Mouse (Mus musculus): Measurements from ENCODE around the gene Mettl16. TPM values are rescaled to one million over a fixed set of nuclear protein-coding genes. Genes with fewer than 3 reads are reported as not detected.

The Mettl16 gene
- total and polyA plus RNA-seq, 2 experiments from 2014 or later = 16.6 to 28.7 TPM

DNA sequence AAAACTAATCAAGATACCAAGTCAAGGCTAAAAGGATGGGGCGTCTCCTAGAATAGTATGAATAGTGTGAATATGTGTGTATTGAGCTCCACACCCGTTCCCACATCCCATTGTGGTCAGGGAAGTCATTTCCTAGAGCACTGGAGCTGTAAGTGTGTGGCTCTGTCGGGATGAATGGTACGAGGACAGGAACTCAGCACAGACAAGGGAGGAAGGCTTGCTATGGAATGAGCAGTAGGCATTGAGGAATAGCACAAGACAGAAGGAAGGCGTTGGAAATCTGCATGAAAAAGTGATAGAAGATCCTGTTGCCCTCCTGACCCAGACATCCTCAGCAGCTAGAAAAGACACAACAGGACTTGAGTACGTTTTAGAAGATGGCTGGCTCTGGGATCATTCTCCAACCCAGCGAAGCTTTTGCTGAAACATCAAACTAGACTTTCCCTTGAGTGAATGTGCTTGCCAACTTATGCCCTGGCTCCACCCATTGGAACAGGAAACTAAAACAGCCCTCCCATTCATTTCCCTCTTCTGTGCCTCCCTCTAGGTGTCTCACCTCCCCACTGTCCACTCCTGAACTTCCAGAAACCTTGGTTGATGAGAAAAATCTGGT is 57.3 kb downstream of the Mettl16 start:
- H3K36me3 ChIP-seq (ENCODE audit: insufficient read depth, low read length) = peaks cover 4% of the 10 kb centered on the region
- no peak overlapping the region for H3K9ac ChIP-seq (replicated peaks; ENCODE audit: low read length, poor library complexity, severe bottlenecking)
- H3K4me1 ChIP-seq (ENCODE audit: insufficient read depth, low read length) = 0 out of 2 replicates have a peak, but pooled peaks cover under 1% of the 10 kb centered on the region
- no peak for DNase-seq (ENCODE audit: low spot score)
- no peak overlapping the region for H3K4me2 ChIP-seq (ENCODE audit: low read depth, low read length, poor library complexity, severe bottlenecking)
- ATAC-seq (ENCODE audit: low FRiP score) = no peak
- no peak overlapping the region for H3K4me3 ChIP-seq (ENCODE audit: low read depth, low read length)
- no peak overlapping the region for H3K27ac ChIP-seq (ENCODE audit: low read depth, low read length)
- no peaks in the 10 kb centered on the region for H3K27me3 ChIP-seq (ENCODE audit: insufficient read depth, low read length)
- no peak for TF ChIP-seq CTCF (IDR thresholded peaks at IDR 0.05)
- H3K9me3 ChIP-seq (ENCODE audit: low read length) = no peaks in the 10 kb centered on the region
- 76% methylated on average over 7 of the region's 7 CpGs for WGBS

DNA sequence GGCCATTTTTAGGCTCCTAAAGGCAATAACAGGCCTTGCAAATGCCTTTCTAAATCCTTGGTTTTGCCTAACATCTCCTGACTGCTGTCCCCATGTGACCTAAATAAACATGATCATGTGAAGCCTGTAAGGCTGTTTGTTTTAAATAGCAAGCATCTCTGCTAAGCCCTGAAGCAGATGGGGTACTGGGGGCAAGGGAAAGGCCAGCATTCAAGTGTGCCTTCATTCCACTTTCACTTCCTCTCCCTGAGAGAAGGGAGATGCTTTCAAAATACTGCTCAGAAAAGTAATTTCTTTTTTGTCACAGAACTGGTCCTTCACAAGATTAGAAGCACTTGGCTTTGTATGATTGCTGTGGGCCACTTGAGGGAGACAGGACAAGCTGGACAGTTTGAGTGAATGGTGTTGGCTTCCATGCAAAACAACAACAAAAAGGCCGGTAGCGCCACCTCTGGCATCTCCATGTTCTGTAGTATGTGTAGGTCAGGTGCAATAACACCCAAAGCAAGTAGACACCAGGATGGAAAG is 57.8 kb downstream of the Mettl16 start:
- DNase-seq (ENCODE audit: low spot score) = no peak
- Histone ChIP-seq H3K36me3 (ENCODE audit: insufficient read depth, low read length) (peaks cover 4% of the 10 kb centered on the region), H3K27ac (ENCODE audit: low read depth, low read length) (no peak overlapping the region), H3K9me3 (ENCODE audit: low read length) (no peaks in the 10 kb centered on the region), H3K4me2 (ENCODE audit: low read depth, low read length, poor library complexity, severe bottlenecking) (no peak overlapping the region), H3K27me3 (ENCODE audit: insufficient read depth, low read length) (no peaks in the 10 kb centered on the region), H3K4me1 (ENCODE audit: insufficient read depth, low read length) (0 out of 2 replicates have a peak, but pooled peaks cover 6% of the 10 kb centered on the region), H3K9ac (replicated peaks; ENCODE audit: low read length, poor library complexity, severe bottlenecking) (no peak overlapping the region), H3K4me3 (ENCODE audit: low read depth, low read length) (no peak overlapping the region)
- TF ChIP-seq CTCF (IDR thresholded peaks at IDR 0.05) = peak; percentile 22; the same call in 1 of the 2 replicates
- no peak for ATAC-seq (ENCODE audit: low FRiP score)
- WGBS = 15% methylated on average over 2 of the region's 2 CpGs

DNA sequence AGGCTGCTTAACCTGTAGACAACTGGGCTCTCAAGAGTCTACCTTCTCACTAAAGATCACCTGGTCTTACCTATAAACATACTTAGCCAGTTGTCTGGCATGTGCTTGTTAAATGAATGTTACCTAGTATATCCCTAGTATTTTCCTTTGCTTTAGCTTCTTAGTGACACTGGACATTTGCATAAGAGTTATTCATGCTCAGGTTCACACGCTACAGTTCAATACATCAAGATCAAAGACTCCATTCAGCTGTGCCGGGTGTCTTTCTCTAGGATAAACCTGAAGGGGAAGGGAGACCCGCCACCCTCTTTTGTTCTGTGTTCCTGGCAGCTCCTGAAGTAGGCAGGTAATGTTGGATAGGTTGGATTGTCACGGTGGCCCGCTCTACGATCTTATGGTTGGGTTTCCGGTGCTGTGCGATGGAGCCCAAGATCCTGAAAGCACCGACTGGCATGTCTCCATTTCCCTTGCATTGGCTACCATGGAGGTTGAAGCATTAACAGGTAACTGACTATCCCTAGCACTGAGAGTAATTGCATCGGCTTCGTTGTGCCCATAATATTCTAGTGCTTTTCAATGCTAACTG is 58.4 kb downstream of the Mettl16 start:
- no peaks in the 10 kb centered on the region for H3K9me3 ChIP-seq (ENCODE audit: low read length)
- no peaks in the 10 kb centered on the region for H3K27me3 ChIP-seq (ENCODE audit: insufficient read depth, low read length)
- WGBS = 12% methylated on average over 11 of the region's 11 CpGs
- peak overlapping the region; percentile 91; the same call in 1 of the 2 replicates for H3K27ac ChIP-seq (ENCODE audit: low read depth, low read length)
- peak overlapping the region; percentile 69; the same call in 1 of the 2 replicates for H3K4me3 ChIP-seq (ENCODE audit: low read depth, low read length)
- ATAC-seq (ENCODE audit: low FRiP score) (no peak), DNase-seq (ENCODE audit: low spot score) (no peak)
- H3K9ac ChIP-seq (replicated peaks; ENCODE audit: low read length, poor library complexity, severe bottlenecking) = no peak overlapping the region
- peaks cover 10% of the 10 kb centered on the region; the same call in 1 of the 2 replicates for H3K4me1 ChIP-seq (ENCODE audit: insufficient read depth, low read length)
- H3K4me2 ChIP-seq (ENCODE audit: low read depth, low read length, poor library complexity, severe bottlenecking) = peak overlapping the region; percentile 83
- no peak for TF ChIP-seq CTCF (IDR thresholded peaks at IDR 0.05)
- H3K36me3 ChIP-seq (ENCODE audit: insufficient read depth, low read length) = peaks cover 4% of the 10 kb centered on the region

DNA sequence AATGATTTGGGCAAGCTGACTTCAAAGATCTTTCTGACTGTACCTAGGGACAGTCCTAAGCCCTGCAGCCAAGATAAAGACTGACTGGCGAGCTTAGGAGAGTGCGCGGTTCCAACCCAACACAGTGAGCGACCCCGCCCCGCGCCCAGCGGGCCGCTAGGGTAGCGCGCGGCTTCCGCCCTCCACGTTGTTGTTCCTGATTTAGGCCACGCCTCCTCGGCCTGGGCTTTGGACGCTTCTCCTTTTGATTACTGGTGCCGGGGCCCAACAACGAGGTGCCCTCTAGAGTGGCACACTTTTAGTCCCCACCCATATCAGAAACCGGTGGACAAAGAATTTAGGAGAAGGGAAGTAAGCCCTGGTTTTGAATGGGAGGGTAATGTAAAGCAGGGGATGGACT is 59.2 kb downstream of the Mettl16 start:
- ATAC-seq (ENCODE audit: low FRiP score) (peak; percentile 14; the same call in 1 of the 2 replicates), DNase-seq (ENCODE audit: low spot score) (peak; percentile 85)
- under 1% methylated on average over 20 of the region's 20 CpGs for WGBS
- peaks cover 10% of the 10 kb centered on the region; the same call in 1 of the 2 replicates for H3K4me1 ChIP-seq (ENCODE audit: insufficient read depth, low read length)
- peak overlapping the region; percentile 91 for H3K27ac ChIP-seq (ENCODE audit: low read depth, low read length)
- H3K9me3 ChIP-seq (ENCODE audit: low read length) = no peaks in the 10 kb centered on the region
- H3K4me2 ChIP-seq (ENCODE audit: low read depth, low read length, poor library complexity, severe bottlenecking) = peak overlapping the region; percentile 83
- H3K27me3 ChIP-seq (ENCODE audit: insufficient read depth, low read length) = no peaks in the 10 kb centered on the region
- peak; percentile 32; the same call in 1 of the 2 replicates for TF ChIP-seq CTCF (IDR thresholded peaks at IDR 0.05)
- peak overlapping the region; percentile 54; the same call in 1 of the 2 replicates for H3K9ac ChIP-seq (replicated peaks; ENCODE audit: low read length, poor library complexity, severe bottlenecking)
- H3K4me3 ChIP-seq (ENCODE audit: low read depth, low read length) = peak overlapping the region; percentile 69
- H3K36me3 ChIP-seq (ENCODE audit: insufficient read depth, low read length) = peaks cover 4% of the 10 kb centered on the region

DNA sequence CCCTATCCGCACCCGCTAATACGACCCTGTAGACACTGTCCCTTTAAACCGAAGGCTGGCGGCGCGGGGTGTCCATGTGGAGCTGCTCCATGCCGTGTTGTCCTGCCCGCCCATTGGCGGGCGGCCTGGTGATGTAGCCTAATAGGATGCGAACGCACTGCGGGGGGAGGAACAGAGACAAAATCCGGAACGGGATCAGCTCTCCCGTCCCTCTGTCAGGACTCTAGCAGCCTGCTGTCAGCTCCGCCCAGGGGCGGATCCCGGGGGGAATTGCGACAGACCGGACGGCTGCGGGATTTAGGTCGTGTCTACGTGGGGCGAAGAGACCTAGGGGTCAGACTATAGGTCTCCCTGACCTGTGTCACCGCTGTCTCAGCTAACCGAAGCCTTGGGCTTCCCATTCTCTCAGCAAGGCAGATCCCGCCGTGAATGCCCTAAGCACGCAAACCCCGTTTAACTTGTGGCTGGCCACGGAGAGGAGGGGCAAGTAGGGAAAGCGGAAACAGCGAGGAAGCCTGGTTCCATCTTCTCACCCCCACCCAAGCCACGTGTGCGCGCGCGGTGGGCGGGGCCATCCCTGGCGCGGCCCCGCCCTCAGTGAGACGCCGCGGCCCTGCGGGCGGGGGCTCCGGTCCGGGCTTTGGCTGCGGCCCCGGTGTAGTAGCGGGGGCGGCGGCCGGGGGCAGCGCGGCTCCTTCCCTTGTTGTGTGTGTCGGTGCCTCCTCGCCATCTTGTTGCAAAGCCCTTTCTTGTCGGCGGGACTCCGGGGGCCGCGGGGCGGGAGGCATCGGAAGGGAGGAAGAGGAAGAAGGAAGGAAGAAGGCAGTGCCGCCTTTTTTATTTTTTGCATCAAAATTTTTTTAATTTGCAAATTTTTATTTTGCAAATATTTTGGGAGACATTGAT is 59.9 kb downstream of the Mettl16 start, which contains the start of gene Mnt:
Gene Mnt, plus strand, starts transcription at position 665 of the 906 bp plus-strand sequence.
- TF ChIP-seq CTCF (IDR thresholded peaks at IDR 0.05) = peak; percentile 4; the same call in 1 of the 2 replicates
- Histone ChIP-seq H3K9ac (replicated peaks; ENCODE audit: low read length, poor library complexity, severe bottlenecking) (peak within 1 kb of the TSS; percentile 80), H3K4me2 (ENCODE audit: low read depth, low read length, poor library complexity, severe bottlenecking) (peak within 1 kb of the TSS; percentile 83), H3K4me1 (ENCODE audit: insufficient read depth, low read length) (peaks cover 10% of the 10 kb centered on the region; the same call in 1 of the 2 replicates), H3K36me3 (ENCODE audit: insufficient read depth, low read length) (peaks cover 4% of the 10 kb centered on the region), H3K4me3 (ENCODE audit: low read depth, low read length) (peak within 1 kb of the TSS; percentile 69), H3K27ac (ENCODE audit: low read depth, low read length) (peak within 1 kb of the TSS; percentile 91), H3K9me3 (ENCODE audit: low read length) (no peaks in the 10 kb centered on the region), H3K27me3 (ENCODE audit: insufficient read depth, low read length) (no peaks in the 10 kb centered on the region)
- ATAC-seq (ENCODE audit: low FRiP score) (peak; percentile 90), DNase-seq (ENCODE audit: low spot score) (peak; percentile 100)
- WGBS = under 1% methylated on average over 68 of the region's 70 CpGs
